Mouse (Mus musculus): ENCODE data around the gene Kcnh7.

The Kcnh7 gene

GRCm38 (mm10) chr2:62997692-62998091 lies 186.4 kb downstream of the Kcnh7 start:
- in situ Hi-C loops (cut with MboI; ENCODE audit: low pct_unique_long_range_greater_than_20kb in 1 of 2, low sequenced_read_pairs in 2 of 2, unreplicated experiment in 1 of 2), result no loop called here

DNA sequence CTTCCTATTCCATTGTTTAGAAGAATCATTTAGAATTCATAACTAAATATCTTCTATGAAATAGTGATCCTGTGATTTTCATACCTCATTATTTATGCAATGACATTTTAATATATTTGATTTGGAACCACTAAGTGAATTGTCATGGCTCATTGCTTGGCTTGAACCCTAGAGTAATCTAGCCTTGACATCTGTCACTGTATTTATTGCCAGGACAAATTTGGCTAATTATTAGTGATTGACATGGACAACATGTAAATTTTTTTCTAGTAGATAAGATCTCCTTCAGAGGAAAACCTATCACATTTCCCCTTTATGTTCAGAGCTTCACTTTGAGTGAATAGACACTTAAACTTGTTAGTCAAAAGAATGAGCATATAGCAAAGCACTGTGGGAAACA lies 195.5 kb downstream of the Kcnh7 start:
- in situ Hi-C loops (cut with MboI; ENCODE audit: low pct_unique_long_range_greater_than_20kb in 1 of 2, low sequenced_read_pairs in 2 of 2, unreplicated experiment in 1 of 2), result no loop called here

DNA sequence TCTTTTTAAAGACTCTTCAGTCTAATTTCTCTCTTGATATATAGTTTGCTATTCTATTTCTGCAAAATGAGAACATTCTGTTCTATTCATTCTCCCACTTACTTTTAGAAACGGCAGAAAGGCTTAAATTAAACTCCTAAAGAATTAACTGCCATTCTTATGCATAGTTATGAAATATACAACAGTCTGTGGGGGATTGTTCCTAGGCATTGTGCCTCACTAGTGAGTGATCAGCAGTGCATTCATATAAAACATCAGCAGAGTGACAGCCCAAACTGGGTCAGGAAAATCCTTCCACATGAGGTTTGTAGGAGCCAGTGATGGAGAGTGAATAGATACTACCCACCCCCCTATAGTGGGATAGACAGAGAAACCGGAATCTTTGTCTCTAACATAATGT lies 200.2 kb downstream of the Kcnh7 start:
- in situ Hi-C loops (cut with MboI; ENCODE audit: low pct_unique_long_range_greater_than_20kb in 1 of 2, low sequenced_read_pairs in 2 of 2, unreplicated experiment in 1 of 2), result no loop called here

- in situ Hi-C loops (cut with MboI; ENCODE audit: low pct_unique_long_range_greater_than_20kb in 1 of 2, low sequenced_read_pairs in 2 of 2, unreplicated experiment in 1 of 2), result no loop called here
Observed at GRCm38 (mm10) chr2:62935273-62935874, 248.7 kb downstream of the Kcnh7 start.

GRCm38 (mm10) chr2:62928494-62928893 lies 255.6 kb downstream of the Kcnh7 start:
- in situ Hi-C loops (cut with MboI; ENCODE audit: low pct_unique_long_range_greater_than_20kb in 1 of 2, low sequenced_read_pairs in 2 of 2, unreplicated experiment in 1 of 2), result no loop called here

DNA sequence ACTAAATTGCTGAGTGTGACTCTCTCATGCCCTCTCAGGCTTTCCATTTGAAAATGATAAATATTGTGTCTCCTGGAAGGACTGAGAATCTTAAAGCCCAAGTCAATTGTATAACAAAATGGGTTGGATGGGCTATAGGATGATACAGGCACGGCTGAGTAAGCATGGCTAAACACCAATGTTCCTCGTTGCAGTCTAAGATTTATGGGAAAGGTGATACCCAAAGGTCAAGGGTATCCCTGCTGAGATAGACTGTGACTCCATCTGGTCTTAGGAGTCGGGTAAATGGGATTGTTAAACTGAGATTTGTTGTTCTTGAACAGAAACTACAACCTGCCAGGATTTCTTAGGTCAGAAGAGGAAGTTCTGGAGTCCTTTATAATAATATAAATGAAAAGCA lies 256.0 kb downstream of the Kcnh7 start:
- in situ Hi-C loops (cut with MboI; ENCODE audit: low pct_unique_long_range_greater_than_20kb in 1 of 2, low sequenced_read_pairs in 2 of 2, unreplicated experiment in 1 of 2), result no loop called here

- in situ Hi-C loops (cut with MboI; ENCODE audit: low pct_unique_long_range_greater_than_20kb in 1 of 2, low sequenced_read_pairs in 2 of 2, unreplicated experiment in 1 of 2), result no loop called here
Observed at GRCm38 (mm10) chr2:62923803-62924202, 260.3 kb downstream of the Kcnh7 start.

DNA sequence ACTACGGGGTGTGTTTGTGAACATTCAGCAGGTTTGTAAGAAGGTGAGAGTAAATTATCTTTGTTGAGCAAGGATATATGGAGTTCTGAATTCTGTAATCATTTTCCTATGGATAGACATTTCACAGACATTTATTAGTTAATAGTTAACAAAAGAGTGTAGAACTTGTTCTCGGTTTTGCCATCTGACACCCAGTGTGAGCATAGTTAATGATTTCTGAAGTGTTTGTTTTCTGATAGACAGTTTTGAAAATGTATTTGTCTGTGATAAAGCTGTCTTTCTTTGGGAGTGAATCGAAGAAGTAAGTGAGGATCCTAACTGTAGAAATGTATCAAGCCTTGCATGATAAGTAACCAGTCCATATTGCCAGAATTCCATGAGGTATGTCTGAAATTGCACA lies 276.4 kb downstream of the Kcnh7 start:
- in situ Hi-C loops (cut with MboI; ENCODE audit: low pct_unique_long_range_greater_than_20kb in 1 of 2, low sequenced_read_pairs in 2 of 2, unreplicated experiment in 1 of 2), result no loop called here

DNA sequence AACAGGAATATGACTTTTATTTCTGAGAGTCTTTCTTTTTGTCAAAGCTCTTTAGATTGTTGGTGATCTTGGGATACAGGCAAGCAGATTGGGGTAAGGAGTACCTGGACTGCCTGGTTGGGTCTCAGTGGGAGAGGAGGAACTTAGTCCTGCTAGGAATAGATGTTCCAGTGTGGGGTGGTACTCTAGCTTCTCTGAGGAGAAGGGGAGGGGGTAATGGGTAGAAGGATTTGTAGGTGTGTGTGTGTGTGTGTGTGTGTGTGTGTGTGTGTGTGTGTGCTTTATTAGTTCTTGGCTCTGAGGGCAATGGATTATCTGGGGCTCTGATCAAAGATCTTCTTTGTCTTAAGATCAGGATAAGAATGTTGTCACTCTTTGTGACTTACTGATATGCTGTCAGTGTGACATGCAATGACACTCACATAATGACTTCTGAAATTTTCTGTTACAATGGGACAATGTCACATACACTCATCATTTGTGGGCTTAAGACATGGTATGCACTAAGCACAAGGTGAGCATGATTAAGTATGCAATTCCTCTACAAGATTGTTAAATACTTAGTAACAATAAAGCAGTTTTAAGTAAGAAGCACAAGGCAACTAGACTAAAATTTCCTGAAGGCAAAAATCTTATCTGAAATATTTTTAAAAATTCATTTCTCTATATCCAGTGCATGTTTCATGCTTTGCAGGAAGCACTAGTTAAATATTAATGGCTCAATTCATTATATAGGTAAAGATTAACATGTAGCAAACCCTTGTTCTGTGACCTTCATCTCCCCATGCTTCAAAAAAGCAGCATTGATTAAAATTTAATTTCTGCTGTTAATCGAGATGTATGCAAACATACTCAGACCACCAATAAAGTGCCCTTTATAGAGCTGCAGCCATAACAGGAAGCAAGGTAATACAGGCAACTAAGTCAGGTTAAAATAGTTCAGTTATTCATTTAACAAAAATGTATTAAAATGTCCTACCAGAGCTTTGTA lies 281.4 kb downstream of the Kcnh7 start:
- in situ Hi-C loops (cut with MboI; ENCODE audit: low pct_unique_long_range_greater_than_20kb in 1 of 2, low sequenced_read_pairs in 2 of 2, unreplicated experiment in 1 of 2), result no loop called here

GRCm38 (mm10) chr2:62878763-62879162 lies 305.3 kb downstream of the Kcnh7 start:
- in situ Hi-C loops (cut with MboI; ENCODE audit: low pct_unique_long_range_greater_than_20kb in 1 of 2, low sequenced_read_pairs in 2 of 2, unreplicated experiment in 1 of 2), result no loop called here

GRCm38 (mm10) chr2:62855391-62855790 lies 328.7 kb downstream of the Kcnh7 start:
- in situ Hi-C loops (cut with MboI; ENCODE audit: low pct_unique_long_range_greater_than_20kb in 1 of 2, low sequenced_read_pairs in 2 of 2, unreplicated experiment in 1 of 2), result no loop called here

DNA sequence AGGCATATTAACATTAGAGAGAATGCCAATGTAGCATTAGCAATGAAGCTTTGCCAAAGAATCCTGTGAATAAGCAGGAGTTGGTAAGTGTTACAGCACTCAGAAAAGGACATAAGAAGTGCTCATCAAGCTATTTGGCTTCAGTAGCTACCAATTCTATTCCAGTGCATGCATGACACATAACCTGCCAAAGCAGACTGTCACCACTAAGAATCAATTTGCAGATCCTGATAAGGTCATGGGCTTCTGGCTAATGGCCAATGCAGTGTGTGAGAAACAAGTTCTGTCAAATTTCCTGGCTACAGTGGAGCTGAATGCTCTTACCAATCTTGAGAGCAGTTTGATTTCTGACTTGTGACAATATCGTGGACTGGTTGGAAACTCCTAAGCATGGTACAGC lies 341.5 kb downstream of the Kcnh7 start:
- in situ Hi-C loops (cut with MboI; ENCODE audit: low pct_unique_long_range_greater_than_20kb in 1 of 2, low sequenced_read_pairs in 2 of 2, unreplicated experiment in 1 of 2), result no loop called here

GRCm38 (mm10) chr2:62834261-62834660 lies 349.8 kb downstream of the Kcnh7 start:
- in situ Hi-C loops (cut with MboI; ENCODE audit: low pct_unique_long_range_greater_than_20kb in 1 of 2, low sequenced_read_pairs in 2 of 2, unreplicated experiment in 1 of 2), result no loop called here

GRCm38 (mm10) chr2:62819231-62819630 lies 364.9 kb downstream of the Kcnh7 start:
- in situ Hi-C loops (cut with MboI; ENCODE audit: low pct_unique_long_range_greater_than_20kb in 1 of 2, low sequenced_read_pairs in 2 of 2, unreplicated experiment in 1 of 2), result no loop called here

DNA sequence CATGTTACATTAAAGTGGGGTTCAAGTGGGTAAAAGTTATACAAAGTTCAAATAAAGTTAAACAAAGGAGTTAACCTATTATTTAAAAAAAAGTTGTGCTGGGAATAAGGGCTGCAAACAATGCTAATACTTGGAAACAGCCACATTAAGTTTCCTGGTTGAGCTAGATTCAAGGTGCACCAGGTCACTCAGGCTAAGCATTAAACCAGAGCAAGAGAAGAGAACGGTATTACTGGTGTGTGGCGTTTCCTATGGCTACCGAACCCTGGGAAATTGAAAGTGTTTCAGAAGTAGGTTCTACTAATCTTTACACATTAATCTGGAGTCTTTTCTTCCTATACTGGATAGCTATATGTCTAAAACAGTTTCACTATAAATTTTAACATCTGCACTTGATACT lies 368.1 kb downstream of the Kcnh7 start:
- in situ Hi-C loops (cut with MboI; ENCODE audit: low pct_unique_long_range_greater_than_20kb in 1 of 2, low sequenced_read_pairs in 2 of 2, unreplicated experiment in 1 of 2), result no loop called here

- in situ Hi-C loops (cut with MboI; ENCODE audit: low pct_unique_long_range_greater_than_20kb in 1 of 2, low sequenced_read_pairs in 2 of 2, unreplicated experiment in 1 of 2), result no loop called here
Observed at GRCm38 (mm10) chr2:62808813-62809212, 375.3 kb downstream of the Kcnh7 start.

- in situ Hi-C loops (cut with MboI; ENCODE audit: low pct_unique_long_range_greater_than_20kb in 1 of 2, low sequenced_read_pairs in 2 of 2, unreplicated experiment in 1 of 2), result no loop called here
Observed at GRCm38 (mm10) chr2:62807476-62807882, 376.6 kb downstream of the Kcnh7 start.

DNA sequence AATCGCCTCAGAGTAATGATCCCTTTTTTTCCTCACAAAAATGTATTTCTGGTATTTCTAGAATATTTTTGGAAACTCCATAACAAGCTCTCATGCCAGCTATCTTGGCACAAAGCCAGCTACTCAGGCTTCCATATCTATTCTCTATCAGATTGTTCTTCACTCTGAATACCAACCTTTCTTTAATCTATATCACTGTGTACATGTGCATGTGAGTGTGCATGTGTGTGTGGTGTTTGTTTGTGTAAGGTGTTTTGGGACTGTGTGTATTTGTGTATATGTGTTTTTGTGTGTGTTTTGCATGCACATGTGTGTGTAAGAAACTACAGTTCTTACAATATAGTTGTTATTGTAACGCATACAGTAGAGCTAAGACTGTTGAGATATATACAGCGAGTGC lies 377.2 kb downstream of the Kcnh7 start:
- in situ Hi-C loops (cut with MboI; ENCODE audit: low pct_unique_long_range_greater_than_20kb in 1 of 2, low sequenced_read_pairs in 2 of 2, unreplicated experiment in 1 of 2), result no loop called here

GRCm38 (mm10) chr2:62804030-62804429 lies 380.1 kb downstream of the Kcnh7 start:
- in situ Hi-C loops (cut with MboI; ENCODE audit: low pct_unique_long_range_greater_than_20kb in 1 of 2, low sequenced_read_pairs in 2 of 2, unreplicated experiment in 1 of 2), result no loop called here

All from mouse embryonic stem cell (cell line).